Mouse (Mus musculus): ENCODE results near the gene Rps21.

Rps21 gene

DNA sequence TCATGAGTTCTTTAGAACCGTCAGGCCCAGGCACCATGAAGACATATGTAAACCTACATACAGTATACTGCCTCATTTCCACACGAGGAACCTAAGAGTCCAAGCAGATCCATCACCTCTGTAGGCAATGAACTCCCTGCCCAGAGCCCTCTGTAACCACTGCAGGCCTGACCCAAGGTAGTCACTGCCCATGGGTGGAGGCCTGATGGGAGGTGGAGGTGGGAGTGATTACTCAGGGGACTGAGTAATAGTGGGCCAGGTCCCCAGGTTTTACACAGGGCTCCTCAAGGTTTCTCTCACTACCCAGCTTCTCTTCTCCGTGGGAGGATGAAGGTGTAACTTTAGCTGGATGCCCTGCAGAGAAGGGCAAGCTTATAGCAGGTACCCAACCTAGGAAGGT lies 28.0 kb upstream of the Rps21 start:
- DNase-seq (ENCODE audit: low spot score in 2 of 2) = no peak

GRCm38 (mm10) chr2:180230482-180230881 lies 26.7 kb upstream of the Rps21 start:
- DNase-seq (ENCODE audit: low spot score in 2 of 2) = no peak

DNA sequence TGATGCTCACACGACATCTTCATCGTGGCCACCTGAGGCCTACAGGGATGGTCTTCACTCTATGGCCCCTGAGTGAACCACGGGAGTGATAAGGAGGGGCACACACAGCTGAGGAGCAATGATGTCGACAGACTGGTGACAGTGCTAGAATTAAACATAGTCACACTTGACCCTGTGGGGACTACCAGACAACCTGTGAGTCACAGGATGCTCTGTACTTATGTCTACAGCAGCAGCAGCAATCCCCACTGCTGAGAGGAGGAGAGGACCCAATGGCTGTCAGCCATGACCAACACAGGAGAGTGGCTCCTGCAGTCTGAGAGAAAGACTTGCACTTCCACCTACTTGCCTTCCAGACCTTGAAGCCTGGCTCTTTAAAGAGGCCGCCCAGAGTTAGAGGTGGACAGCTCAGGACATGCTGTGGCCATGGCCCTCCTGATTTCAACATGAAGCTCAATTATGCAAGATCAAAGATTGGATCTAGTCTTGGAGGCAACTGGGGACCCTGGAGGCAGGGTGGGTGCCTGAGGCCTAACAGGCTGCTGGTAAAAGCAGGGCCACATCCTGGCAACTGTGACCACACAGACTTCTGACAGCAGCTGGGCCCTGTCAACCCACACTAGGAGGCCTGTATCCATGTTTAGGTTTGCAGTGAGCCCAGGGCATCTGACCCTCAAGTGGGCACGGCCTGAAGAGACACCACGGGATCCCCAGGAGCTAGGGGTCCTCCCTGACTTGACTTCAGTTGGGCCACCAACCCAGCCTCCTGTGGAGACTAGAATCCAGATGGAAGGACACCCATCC lies 23.9 kb upstream of the Rps21 start:
- DNase-seq (ENCODE audit: low spot score in 2 of 2) = no peak

DNA sequence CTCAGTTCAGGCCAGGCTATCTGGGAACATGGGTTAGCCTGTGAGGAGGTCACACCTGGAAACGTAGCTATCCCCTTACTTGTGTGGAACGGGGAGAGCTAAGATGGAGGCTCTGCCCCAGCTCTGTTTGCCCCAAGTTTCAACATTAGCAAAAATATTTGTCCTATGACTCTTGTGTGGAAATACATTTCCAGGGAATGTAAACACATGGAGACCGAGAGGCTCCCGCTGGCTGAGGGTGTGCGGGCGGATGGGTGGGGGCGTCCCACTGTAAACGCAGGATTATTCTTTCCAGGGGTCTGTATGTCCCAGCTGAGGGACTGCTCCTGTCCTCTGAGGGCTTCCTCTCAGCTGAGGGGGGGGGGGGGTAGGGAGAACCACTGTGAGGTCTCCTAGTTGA lies 22.8 kb upstream of the Rps21 start:
- DNase-seq (ENCODE audit: low spot score in 2 of 2) = no peak

GRCm38 (mm10) chr2:180234980-180235379 lies 22.2 kb upstream of the Rps21 start:
- DNase-seq (ENCODE audit: low spot score in 2 of 2) = no peak

GRCm38 (mm10) chr2:180235788-180236187 lies 21.4 kb upstream of the Rps21 start:
- no peak for DNase-seq (ENCODE audit: low spot score in 2 of 2)

DNA sequence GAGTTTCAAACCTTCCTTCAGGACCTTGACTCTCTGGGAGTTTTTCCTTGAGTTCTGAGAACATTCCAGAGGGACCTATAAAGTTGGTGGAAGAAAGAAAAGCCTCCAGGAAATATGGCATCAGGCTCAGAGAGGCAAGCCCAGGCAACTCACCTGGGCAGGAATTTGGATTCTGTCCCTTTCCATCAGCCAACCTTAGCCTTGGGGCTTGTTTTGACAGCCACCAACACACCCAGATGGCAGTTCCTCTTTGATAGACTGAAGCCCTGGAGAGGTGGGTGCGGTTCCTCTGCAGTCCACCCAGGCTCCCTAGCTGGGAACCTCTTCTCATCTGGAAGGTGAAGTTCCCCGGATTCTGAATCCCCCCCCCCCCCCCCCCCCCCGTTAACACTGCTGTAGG lies 20.7 kb upstream of the Rps21 start:
- DNase-seq (ENCODE audit: low spot score in 2 of 2) = no peak

- no peak for DNase-seq (ENCODE audit: low spot score in 2 of 2)
These were observed 20.2 kb upstream of the Rps21 start for GRCm38 (mm10) chr2:180236930-180237329.

DNA sequence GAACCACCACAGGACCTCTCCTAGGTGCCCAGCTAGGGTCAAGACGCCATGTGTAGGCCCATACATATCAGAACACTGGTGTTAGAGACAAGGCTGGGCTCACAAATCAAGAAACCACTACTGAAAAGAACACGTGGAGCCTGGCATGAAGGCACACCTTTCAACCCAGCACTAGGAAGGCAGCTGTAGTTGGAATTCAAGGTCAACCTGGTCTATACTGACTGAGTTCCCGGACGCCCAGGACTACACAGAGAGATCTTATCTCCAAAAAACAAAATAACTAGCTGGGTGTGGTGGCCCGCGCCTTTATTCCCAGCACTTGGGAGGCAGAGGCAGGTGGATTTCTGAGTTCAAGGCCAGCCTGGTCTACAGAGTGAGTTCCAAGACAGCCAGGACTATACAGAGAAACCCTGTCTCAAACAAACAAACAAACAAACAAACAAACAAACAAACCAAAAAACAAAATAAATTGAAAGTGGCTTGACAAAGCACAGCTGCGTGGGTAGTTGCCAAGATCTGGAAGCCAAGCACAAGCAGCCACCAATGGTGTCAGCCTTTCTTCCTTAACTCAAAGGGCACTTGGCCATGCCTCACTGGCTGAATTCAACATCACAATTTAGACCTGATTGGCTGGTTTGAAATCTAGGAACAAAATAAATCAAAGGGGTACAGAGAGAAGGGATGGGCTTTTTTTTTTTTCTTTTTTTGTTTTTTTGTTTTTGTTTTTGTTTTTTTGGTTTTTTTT lies 19.4 kb upstream of the Rps21 start:
- no peak for DNase-seq (ENCODE audit: low spot score in 2 of 2)

DNA sequence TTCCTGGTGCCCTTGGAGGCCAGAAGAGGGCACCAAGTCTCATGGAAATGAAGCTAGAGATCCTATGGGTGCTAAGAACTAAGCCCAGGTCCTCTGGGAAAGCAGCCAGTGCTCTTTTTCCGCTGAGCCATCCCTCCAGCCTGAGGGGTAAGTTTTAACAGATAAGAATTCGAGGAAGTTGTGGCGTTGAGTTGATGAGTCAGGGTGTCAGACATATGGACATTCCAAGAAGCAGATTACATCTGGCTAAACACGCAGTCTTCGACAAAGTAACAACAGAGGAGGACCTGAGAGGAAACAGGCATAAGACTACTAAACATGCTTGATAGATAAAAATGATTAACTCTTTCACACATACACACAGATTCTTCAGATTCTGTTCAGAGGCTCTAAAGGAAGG lies 18.6 kb upstream of the Rps21 start:
- DNase-seq (ENCODE audit: low spot score in 2 of 2) = no peak

- DNase-seq (ENCODE audit: low spot score in 2 of 2) = no peak
These were observed 14.1 kb upstream of the Rps21 start for GRCm38 (mm10) chr2:180243108-180243507.

DNA sequence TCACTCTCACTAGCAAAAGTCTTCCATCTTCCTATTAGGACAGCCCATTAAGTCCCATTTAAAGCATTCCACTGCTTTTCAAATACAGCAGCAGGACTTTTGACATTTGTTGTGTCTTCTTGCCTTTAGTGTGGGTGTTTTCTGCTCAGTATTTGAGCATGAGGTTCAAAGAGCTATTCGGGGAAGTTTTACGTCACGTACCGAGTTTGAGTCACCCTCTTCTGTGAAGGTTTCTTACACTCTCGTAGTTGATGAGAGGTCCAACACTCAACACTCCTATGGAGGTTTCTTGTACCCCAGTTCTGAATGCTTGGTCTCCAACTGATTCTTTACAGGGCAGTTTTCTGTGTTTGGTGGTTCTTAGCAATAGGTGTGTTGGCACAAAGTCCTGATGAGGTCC lies 9.3 kb upstream of the Rps21 start:
- no peak for DNase-seq (ENCODE audit: low spot score in 2 of 2)

DNA sequence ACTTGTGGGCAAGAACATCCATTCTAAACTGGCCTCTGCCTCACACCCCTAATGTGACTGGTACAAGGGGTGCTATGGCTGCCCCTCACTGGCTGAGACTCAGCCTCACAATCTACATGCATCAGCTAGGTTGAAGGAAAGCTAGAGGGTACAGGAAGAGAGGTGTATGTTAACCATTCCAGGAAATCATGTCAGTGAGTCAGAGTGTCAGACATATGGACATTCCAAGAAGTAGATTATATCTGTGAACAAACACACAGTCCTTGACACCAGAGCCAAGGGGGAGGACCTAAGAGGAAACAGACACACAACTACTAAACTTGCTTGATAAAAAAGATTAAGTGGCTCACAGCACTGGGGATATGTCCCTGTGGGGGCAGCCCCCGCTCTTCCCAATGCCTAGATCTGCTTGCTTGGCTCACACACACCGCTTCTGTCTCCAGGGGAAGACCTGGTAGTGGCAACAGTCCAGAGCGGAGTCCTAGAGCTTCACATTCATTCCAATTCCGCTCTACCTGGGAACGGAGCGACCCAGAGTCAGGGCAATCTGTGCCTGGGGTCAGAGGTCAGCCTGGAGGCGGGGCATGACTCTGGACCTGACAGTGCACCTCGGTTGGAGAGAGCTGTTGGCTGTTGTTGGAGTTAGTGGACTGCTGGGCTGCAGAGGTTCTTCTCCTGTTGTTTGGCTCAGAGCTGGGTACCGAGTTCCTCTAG lies 8.1 kb upstream of the Rps21 start:
- DNase-seq (ENCODE audit: low spot score in 2 of 2) = no peak

DNA sequence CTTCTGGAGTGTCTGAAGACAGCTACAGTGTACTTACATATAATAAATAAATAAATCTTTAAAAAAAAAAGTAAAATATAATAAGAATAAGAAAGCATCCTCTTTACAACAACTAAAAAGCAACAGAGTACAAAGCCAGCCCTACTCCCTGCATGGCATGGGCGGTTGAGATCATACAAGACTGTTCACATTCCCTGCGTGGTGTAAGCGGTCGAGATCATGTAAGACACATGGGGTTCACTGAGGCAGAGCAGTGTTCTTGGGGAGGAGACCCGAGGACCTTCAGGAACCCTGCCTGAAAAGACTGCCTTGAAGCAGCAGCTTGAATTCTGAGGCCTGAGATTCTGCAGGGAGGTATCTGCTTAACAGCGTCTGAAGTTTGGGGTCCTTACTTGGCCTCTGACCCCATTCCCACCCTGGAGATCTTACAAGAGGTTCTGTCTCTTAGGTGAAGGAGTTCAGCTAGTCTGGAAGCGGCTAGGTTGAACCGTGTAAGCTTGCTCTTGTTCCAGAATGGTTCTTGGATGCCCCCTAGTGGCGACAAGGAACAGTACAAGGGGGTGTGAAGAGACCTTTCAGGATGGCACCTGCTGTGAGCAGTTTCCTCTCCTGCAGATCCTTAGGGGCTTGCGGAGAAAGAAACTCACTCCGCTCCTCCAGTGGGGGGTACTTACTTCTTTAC lies 6.1 kb upstream of the Rps21 start:
- peak; percentile 75 to 81 for DNase-seq (ENCODE audit: low spot score in 2 of 2)

GRCm38 (mm10) chr2:180251838-180252237 lies 5.3 kb upstream of the Rps21 start:
- no peak for DNase-seq (ENCODE audit: low spot score in 2 of 2)

GRCm38 (mm10) chr2:180254436-180255209 lies 2.6 kb upstream of the Rps21 start:
- DNase-seq (ENCODE audit: low spot score in 2 of 2) = no peak

- DNase-seq (ENCODE audit: low spot score in 2 of 2) = no peak
These were observed 1.5 kb upstream of the Rps21 start for GRCm38 (mm10) chr2:180255701-180256100.

GRCm38 (mm10) chr2:180256296-180257000 lies 729 bp upstream of the Rps21 start:
- DNase-seq (ENCODE audit: low spot score in 2 of 2) = peak in 1 of 2 experiments; percentile 21

- DNase-seq (ENCODE audit: low spot score in 2 of 2) = no peak
These were observed 1.0 kb downstream of the Rps21 start for GRCm38 (mm10) chr2:180257963-180258865.

Data from frontal cortex, postnatal 36 days (tissue).